In the genomic region with DNA sequence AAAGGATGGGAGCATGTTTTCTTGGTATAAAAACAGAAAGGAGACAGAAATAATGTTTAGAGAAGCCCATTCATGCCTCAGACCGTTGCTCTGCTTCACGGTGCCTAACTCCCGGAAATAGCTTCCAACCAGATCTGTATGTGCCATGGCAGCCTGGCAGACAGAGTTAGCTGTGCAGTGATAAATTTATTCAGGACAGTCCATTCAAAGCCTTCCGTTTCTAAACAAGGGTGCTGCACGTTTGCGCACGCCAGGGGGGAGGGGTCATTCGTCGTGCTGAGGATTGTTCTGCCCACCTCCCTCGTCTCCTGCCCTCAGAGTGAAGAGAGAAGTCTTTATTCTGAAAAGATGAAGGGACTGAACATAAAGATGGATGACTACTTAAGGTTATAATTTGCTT, we compare ENCODE assay signal across 11 mouse cellular contexts.
DNase-seq lines count a peak whose midpoint lies in the region; TF ChIP-seq lines count a peak whose summit lies in the region.
"Had no signal": no experiment of that assay in that cellular context is flagged by ENCODE, and none has a peak within 500 bp of the region (broad histone marks: within the 10 kb centered on the region; RNA-seq: fewer than 3 reads in every experiment).

No protein-coding gene starts in this region.

- no peak overlapping the region for H3K27ac ChIP-seq in kidney, adult 2 months (ENCODE audit: insufficient read depth, low read depth, low read length)
- H3K27ac ChIP-seq in hindbrain, embryonic 10.5 days, result peak overlapping the region; percentile 62
- H3K27ac ChIP-seq: gastrocnemius, adult 2 months had no signal

- intact Hi-C loops in left cerebral cortex, postnatal 25 days (cut with DNase I), result no loop called here
- intact Hi-C loops in heart, postnatal 36 days (cut with DNase I), result no loop called here

- H3K27me3 ChIP-seq in kidney, adult 2 months (replicated peaks; ENCODE audit: control insufficient read depth, insufficient read depth, low read length), result no peaks in the 10 kb centered on the region
- no peaks in the 10 kb centered on the region for H3K27me3 ChIP-seq in hindbrain, embryonic 10.5 days (ENCODE audit: insufficient read depth, poor library complexity, severe bottlenecking)

- DNase-seq in kidney, postnatal 10 days, result peak; percentile 14
- no peak for DNase-seq in kidney, adult 2 months
- no peak for DNase-seq in hindbrain, embryonic 10.5 days (ENCODE audit: low spot score)
- peak; percentile 18 to 53 for DNase-seq in left cerebral cortex, postnatal 25 days (ENCODE audit: low spot score in 2 of 2)
- peak; percentile 54 to 62 for DNase-seq in right cerebral cortex, postnatal 10 days (ENCODE audit: low spot score in 2 of 2)
- DNase-seq in spleen, postnatal 10 days (ENCODE audit: low spot score in 2 of 2), result no peak
- no peak for DNase-seq in heart, postnatal 36 days
- DNase-seq: gastrocnemius, adult 2 months; heart, postnatal 4 days; thymus, postnatal 4 days had no signal

- no peak for TF ChIP-seq POLR2A in kidney, adult 2 months (IDR thresholded peaks at IDR 0.05; ENCODE audit: low read depth, low read length)

- H3K4me3 ChIP-seq in kidney, adult 2 months (ENCODE audit: insufficient read depth, low read depth, low read length), result no peak overlapping the region
- peak overlapping the region; percentile 24 for H3K4me3 ChIP-seq in hindbrain, embryonic 10.5 days
- H3K4me3 ChIP-seq: gastrocnemius, adult 2 months had no signal

- H3K36me3 ChIP-seq in kidney, adult 2 months (ENCODE audit: control insufficient read depth, insufficient read depth, low read length), result no peaks in the 10 kb centered on the region
- no peaks in the 10 kb centered on the region for H3K36me3 ChIP-seq in hindbrain, embryonic 10.5 days
- H3K36me3 ChIP-seq: G1E had no signal

- no peak for TF ChIP-seq CTCF in kidney, adult 2 months (conservative IDR thresholded peaks at IDR 0.05; ENCODE audit: insufficient read depth, insufficient read length, low read depth, low read length)

- 44% methylated on average over 10 of the region's 10 CpGs for WGBS in kidney, adult 2 months
- 47% methylated on average over 10 of the region's 10 CpGs for WGBS in hindbrain, embryonic 10.5 days

- H3K9me3 ChIP-seq in hindbrain, embryonic 10.5 days, result no peaks in the 10 kb centered on the region
- H3K9me3 ChIP-seq: G1E had no signal

- H3K4me1 ChIP-seq in kidney, adult 2 months (ENCODE audit: control insufficient read depth, insufficient read depth, low read length), result no peaks in the 10 kb centered on the region
- peaks cover 17% of the 10 kb centered on the region for H3K4me1 ChIP-seq in hindbrain, embryonic 10.5 days (replicated peaks)

Comparison
In these comparisons a context has a peak if more than half of its experiments do, and no peak if none do; other contexts are left out.
1. DNase-seq: peak in kidney, postnatal 10 days (single experiment), left cerebral cortex, postnatal 25 days (2 of 2) and right cerebral cortex, postnatal 10 days (2 of 2); none in kidney, adult 2 months (single experiment), hindbrain, embryonic 10.5 days (single experiment), spleen, postnatal 10 days (0 of 2) and heart, postnatal 36 days (0 of 2).